Mouse (Mus musculus): Measurements from ENCODE around the gene Igf2.

The Igf2 gene

DNA sequence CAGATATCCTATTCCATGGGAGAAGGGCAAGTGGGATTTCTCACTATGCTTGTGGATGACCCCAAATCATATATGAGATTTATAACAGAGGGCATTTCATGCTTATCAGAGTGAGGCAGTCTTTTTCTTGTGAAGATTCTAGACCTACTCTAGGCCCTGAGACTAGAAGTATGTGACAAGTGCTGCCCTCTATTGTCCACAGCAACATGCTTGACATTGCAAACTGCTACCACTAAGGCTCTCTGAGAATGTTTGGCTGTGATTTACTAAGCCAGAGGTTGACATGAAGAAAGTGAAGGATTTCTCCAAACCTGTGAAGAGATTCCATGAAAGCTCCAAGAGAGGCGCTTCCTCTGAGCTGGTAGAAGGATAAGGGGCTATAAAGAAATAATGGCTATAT lies 4.5 kb upstream of the Igf2 start:
- TF ChIP-seq NANOG (IDR thresholded peaks at IDR 0.05; ENCODE audit: borderline replicate concordance, low read length) (no peak), CTCF (conservative IDR thresholded peaks at IDR 0.05; ENCODE audit: low read length) (no peak), POU5F1 (IDR thresholded peaks at IDR 0.05; ENCODE audit: borderline replicate concordance, low read length) (no peak)
- Histone ChIP-seq H3K9me3 (ENCODE audit: low read length) (peaks cover 58% of the 10 kb centered on the region), H3K4me3 (replicated peaks; ENCODE audit: low read length) (no peak overlapping the region), H3K4me1 (replicated peaks; ENCODE audit: low read depth, low read length) (no peaks in the 10 kb centered on the region), H3K27me3 (ENCODE audit: insufficient read depth, low read length) (peaks cover 37% of the 10 kb centered on the region), H3K36me3 (ENCODE audit: insufficient read depth, low read length) (no peaks in the 10 kb centered on the region)

DNA sequence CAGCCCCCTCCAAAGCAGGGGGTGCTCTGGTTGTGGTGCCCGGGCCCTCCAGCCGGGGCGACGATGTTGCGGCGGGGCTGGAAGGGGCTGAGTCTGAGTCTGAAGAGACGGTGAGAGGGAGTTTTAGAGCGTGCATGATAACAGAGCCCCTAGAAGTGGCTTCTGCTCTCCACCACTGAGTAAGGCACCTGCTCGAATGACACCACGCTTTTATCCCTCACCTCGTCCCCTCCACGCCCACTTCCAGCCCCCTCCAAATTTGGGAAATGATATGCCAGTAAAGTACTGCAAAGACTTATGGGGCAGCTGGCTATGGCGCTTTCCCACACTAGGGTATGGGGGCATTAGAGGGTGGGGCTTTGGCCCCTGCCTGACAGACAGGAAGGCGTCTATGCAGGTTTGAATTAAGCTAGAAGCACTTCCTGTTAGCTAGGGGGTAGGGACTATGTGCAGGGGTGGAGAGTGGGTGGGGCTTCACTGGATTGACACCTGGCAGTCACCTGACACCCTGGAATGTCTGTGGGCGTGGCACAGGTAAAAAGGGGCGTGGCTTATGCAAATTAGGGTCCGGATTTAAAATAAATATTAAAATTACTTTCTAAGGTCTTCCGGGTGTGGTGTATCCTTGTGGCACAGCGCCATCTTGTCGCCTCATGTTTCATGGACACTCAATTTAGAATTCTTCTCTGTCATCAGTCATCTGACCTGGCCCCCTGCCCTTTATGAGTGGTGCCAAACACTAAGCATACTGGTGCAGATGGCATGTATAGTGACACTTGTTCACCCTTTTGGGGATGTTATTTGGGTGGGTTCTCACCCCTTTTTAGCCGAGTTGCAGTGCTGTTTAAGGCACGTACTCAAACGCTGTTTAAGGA lies 3.4 kb upstream of the Igf2 start, which contains the start of gene Gm49394:
Gene Gm49394, minus strand, starts transcription at position 192 of the 875 bp plus-strand sequence.
- peak within 1 kb of the TSS; percentile 23; the same call in 1 of the 2 replicates for H3K4me3 ChIP-seq (replicated peaks; ENCODE audit: low read length)
- TF ChIP-seq CTCF (conservative IDR thresholded peaks at IDR 0.05; ENCODE audit: low read length) (no peak), POU5F1 (IDR thresholded peaks at IDR 0.05; ENCODE audit: borderline replicate concordance, low read length) (no peak), NANOG (IDR thresholded peaks at IDR 0.05; ENCODE audit: borderline replicate concordance, low read length) (no peak)
- 0 out of 2 replicates have a peak, but pooled peaks cover 4% of the 10 kb centered on the region for H3K4me1 ChIP-seq (replicated peaks; ENCODE audit: low read depth, low read length)
- H3K27me3 ChIP-seq (ENCODE audit: insufficient read depth, low read length) = peaks cover 41% of the 10 kb centered on the region
- H3K9me3 ChIP-seq (ENCODE audit: low read length) = peaks cover 63% of the 10 kb centered on the region
- no peaks in the 10 kb centered on the region for H3K36me3 ChIP-seq (ENCODE audit: insufficient read depth, low read length)

DNA sequence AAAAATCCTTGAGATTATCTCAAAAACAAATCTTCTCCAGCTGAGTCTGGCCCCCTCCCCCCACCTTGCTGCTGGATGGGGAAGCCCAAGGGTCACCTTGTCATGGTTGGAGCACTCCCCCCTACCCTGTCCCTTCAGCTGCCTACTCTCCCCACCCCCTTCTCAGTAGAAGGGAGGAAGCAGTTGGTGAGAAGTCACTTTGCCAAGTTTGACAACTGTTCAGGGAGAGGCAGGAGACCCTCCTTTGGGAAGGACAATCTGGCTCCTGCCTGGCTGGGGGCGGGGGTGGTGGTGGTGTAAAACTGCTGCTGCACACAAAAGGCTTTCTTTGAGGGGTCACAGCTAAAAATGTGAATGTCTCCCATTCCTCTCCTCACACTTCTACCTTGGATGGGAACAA lies 1.7 kb upstream of the Igf2 start:
- peaks cover 44% of the 10 kb centered on the region for H3K27me3 ChIP-seq (ENCODE audit: insufficient read depth, low read length)
- no peaks in the 10 kb centered on the region for H3K36me3 ChIP-seq (ENCODE audit: insufficient read depth, low read length)
- TF ChIP-seq CTCF (conservative IDR thresholded peaks at IDR 0.05; ENCODE audit: low read length) (no peak), POU5F1 (IDR thresholded peaks at IDR 0.05; ENCODE audit: borderline replicate concordance, low read length) (no peak), NANOG (IDR thresholded peaks at IDR 0.05; ENCODE audit: borderline replicate concordance, low read length) (no peak)
- H3K4me3 ChIP-seq (replicated peaks; ENCODE audit: low read length) = no peak overlapping the region
- peaks cover 15% of the 10 kb centered on the region for H3K4me1 ChIP-seq (replicated peaks; ENCODE audit: low read depth, low read length)
- H3K9me3 ChIP-seq (ENCODE audit: low read length) = peaks cover 63% of the 10 kb centered on the region

DNA sequence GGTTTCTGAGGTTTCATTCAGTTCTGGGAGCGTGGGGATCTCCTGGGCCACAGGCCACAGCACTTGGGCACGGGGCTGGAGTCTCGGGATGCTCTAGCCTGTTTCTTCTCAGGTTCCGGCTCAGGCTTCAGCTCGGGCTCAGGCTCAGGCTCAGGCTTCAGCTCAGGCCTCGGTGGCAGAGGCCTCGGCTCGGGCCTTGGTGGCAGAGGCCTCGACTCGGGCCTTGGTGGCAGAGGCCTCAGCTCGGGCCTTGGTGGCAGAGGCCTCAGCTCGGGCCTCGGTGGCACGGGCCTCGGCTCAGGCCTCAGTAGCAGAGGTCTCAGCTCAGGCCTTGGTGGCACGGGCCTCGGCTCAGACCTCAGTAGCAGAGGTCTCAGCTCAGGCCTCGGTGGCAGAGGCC lies 905 bp upstream of the Igf2 start:
- Histone ChIP-seq H3K36me3 (ENCODE audit: insufficient read depth, low read length) (no peaks in the 10 kb centered on the region), H3K4me3 (replicated peaks; ENCODE audit: low read length) (no peak overlapping the region), H3K9me3 (ENCODE audit: low read length) (peaks cover 63% of the 10 kb centered on the region), H3K4me1 (replicated peaks; ENCODE audit: low read depth, low read length) (peaks cover 15% of the 10 kb centered on the region), H3K27me3 (ENCODE audit: insufficient read depth, low read length) (peaks cover 50% of the 10 kb centered on the region)
- TF ChIP-seq CTCF (conservative IDR thresholded peaks at IDR 0.05; ENCODE audit: low read length) = no peak

DNA sequence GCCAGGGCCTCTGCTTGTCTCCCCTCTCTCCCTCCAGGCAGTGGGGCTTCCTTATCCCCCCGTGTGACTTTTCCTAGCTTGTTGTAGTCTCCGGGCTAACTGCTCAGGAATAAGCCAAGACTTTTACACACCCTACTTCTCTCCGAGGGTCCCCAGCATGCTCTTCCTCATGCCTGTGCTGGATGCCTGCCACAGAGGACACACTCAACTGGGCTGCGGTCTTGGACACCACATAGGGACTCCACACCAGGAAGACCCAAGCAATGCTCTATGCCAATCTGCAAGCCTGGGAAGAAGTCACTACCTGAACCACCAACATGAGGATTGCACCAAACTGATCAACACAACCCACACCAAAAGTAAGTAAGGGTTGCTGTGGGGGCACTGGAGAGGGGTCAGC lies 507 bp downstream of the Igf2 start:
- Histone ChIP-seq H3K27me3 (ENCODE audit: insufficient read depth, low read length) (peaks cover 63% of the 10 kb centered on the region), H3K36me3 (ENCODE audit: insufficient read depth, low read length) (no peaks in the 10 kb centered on the region), H3K4me1 (replicated peaks; ENCODE audit: low read depth, low read length) (peaks cover 18% of the 10 kb centered on the region), H3K4me3 (replicated peaks; ENCODE audit: low read length) (no peak overlapping the region), H3K9me3 (ENCODE audit: low read length) (peaks cover 52% of the 10 kb centered on the region)
- TF ChIP-seq CTCF (conservative IDR thresholded peaks at IDR 0.05; ENCODE audit: low read length) = no peak
- TF ChIP-seq POU5F1 (IDR thresholded peaks at IDR 0.05; ENCODE audit: borderline replicate concordance, low read length) = no peak
- TF ChIP-seq NANOG (IDR thresholded peaks at IDR 0.05; ENCODE audit: borderline replicate concordance, low read length) = no peak

DNA sequence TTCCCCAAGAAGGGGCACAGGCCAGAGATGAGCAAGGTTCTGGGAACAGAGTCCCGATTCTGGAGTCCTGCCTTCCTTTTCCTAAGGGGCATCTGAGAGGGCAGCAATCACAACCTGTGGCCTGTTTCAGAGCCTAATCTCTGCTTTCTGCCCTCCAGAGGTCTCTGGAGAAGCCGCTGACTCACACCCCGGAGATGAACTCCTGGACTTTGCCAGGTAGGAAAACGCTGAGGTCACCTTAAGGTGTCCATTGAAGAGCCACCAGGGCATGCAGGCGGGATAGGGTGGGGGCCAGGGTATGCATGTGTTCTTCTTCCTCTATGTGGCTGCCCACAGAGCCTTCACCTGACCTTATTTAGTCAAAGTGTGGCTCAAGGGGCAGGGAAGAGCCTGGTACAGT lies 1.3 kb downstream of the Igf2 start:
- Histone ChIP-seq H3K4me3 (replicated peaks; ENCODE audit: low read length) (no peak overlapping the region), H3K27me3 (ENCODE audit: insufficient read depth, low read length) (peaks cover 70% of the 10 kb centered on the region), H3K9me3 (ENCODE audit: low read length) (peaks cover 46% of the 10 kb centered on the region), H3K4me1 (replicated peaks; ENCODE audit: low read depth, low read length) (peaks cover 25% of the 10 kb centered on the region), H3K36me3 (ENCODE audit: insufficient read depth, low read length) (no peaks in the 10 kb centered on the region)
- TF ChIP-seq POU5F1 (IDR thresholded peaks at IDR 0.05; ENCODE audit: borderline replicate concordance, low read length) (no peak), CTCF (conservative IDR thresholded peaks at IDR 0.05; ENCODE audit: low read length) (no peak), NANOG (IDR thresholded peaks at IDR 0.05; ENCODE audit: borderline replicate concordance, low read length) (no peak)

DNA sequence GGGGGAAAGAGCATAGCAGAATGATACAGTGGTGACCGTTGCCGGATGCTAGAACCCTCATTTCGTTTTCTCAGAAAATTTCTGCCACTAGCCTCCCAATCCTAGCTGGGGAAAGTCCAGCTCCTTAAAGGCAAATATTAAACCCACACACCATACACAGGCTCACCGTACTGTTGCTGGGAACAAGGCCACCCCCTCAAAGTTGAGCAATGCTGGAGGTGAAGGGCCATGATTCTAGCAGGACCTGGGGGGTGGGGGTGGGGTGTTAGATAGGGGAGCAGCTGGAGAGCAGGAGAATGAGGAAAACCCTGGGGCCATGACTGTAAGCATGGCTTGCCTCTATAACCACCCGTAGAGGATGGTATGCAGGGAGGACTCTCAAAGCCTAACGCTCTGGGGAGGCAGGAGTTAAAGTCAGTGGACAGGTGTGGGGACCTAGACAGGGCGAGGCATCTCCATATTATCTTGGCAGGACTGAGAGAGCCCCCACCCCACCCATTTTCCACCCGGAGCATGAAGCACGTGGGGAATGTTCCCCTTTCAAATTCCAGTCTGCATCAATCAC lies 2.1 kb downstream of the Igf2 start:
- Histone ChIP-seq H3K4me1 (replicated peaks; ENCODE audit: low read depth, low read length) (peaks cover 33% of the 10 kb centered on the region), H3K36me3 (ENCODE audit: insufficient read depth, low read length) (no peaks in the 10 kb centered on the region), H3K4me3 (replicated peaks; ENCODE audit: low read length) (no peak overlapping the region; the same call in 1 of the 2 replicates), H3K9me3 (ENCODE audit: low read length) (peaks cover 37% of the 10 kb centered on the region), H3K27me3 (ENCODE audit: insufficient read depth, low read length) (peaks cover 78% of the 10 kb centered on the region)
- TF ChIP-seq NANOG (IDR thresholded peaks at IDR 0.05; ENCODE audit: borderline replicate concordance, low read length) (no peak), POU5F1 (IDR thresholded peaks at IDR 0.05; ENCODE audit: borderline replicate concordance, low read length) (no peak), CTCF (conservative IDR thresholded peaks at IDR 0.05; ENCODE audit: low read length) (no peak)

DNA sequence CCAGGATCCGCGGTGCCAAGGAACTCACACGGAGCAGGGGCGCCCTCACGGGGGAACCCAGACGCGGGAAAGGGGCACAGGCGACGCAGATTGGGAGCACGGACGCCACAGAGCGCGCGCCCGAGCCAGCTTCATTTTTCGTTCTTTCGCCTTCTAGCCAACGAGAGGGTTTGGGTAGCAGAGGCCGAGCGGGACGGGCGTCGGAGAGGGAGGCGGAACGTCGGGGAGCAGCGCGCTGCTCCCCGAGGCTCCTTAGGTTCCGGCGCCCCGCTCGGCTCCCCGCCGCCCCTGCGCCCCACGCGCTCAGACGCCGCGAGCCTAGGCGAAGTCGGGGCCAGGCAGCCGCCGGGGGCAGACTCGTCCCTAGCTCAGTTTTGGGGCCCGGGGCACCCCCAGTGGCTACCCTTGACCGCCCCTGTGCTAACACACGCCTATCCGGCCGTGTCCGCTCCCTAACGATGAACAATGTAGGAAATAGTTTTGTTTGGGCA lies 2.6 kb downstream of the Igf2 start:
- Histone ChIP-seq H3K4me1 (replicated peaks; ENCODE audit: low read depth, low read length) (peaks cover 33% of the 10 kb centered on the region), H3K27me3 (ENCODE audit: insufficient read depth, low read length) (peaks cover 80% of the 10 kb centered on the region), H3K36me3 (ENCODE audit: insufficient read depth, low read length) (no peaks in the 10 kb centered on the region), H3K4me3 (replicated peaks; ENCODE audit: low read length) (peak overlapping the region; percentile 56), H3K9me3 (ENCODE audit: low read length) (peaks cover 33% of the 10 kb centered on the region)
- TF ChIP-seq CTCF (conservative IDR thresholded peaks at IDR 0.05; ENCODE audit: low read length) (no peak), POU5F1 (IDR thresholded peaks at IDR 0.05; ENCODE audit: borderline replicate concordance, low read length) (no peak), NANOG (IDR thresholded peaks at IDR 0.05; ENCODE audit: borderline replicate concordance, low read length) (no peak)

Measured in E14TG2a.4 (cell line).